Mouse (Mus musculus): ENCODE results near the gene Cers5. TPM values are rescaled to one million over a fixed set of nuclear protein-coding genes. Genes with fewer than 3 reads are reported as not detected.

Cers5 gene
- polyA plus RNA-seq, 1 experiment, result 23.4 TPM

- TF ChIP-seq POLR2A (IDR thresholded peaks at IDR 0.05; ENCODE audit: control insufficient read depth, low read depth, low read length), result no peak
- no peak for TF ChIP-seq CTCF (IDR thresholded peaks at IDR 0.05; ENCODE audit: control insufficient read depth, insufficient read depth, insufficient replicate concordance, low read depth, low read length)
- Histone ChIP-seq H3K27ac (ENCODE audit: control insufficient read depth, insufficient read depth, low read depth, low read length) (no peak overlapping the region), H3K4me1 (ENCODE audit: control insufficient read depth, insufficient read depth, low read length) (no peaks in the 10 kb centered on the region), H3K36me3 (ENCODE audit: control insufficient read depth, insufficient read depth, low read length) (no peaks in the 10 kb centered on the region), H3K4me3 (ENCODE audit: control insufficient read depth, low read depth, low read length) (no peak overlapping the region), H3K27me3 (ENCODE audit: control insufficient read depth, insufficient read depth, low read length) (no peaks in the 10 kb centered on the region)
Observed at GRCm38 (mm10) chr15:99799706-99800105, 27.0 kb upstream of the Cers5 start.

GRCm38 (mm10) chr15:99797898-99798297, 25.2 kb upstream of the Cers5 start:
- Histone ChIP-seq H3K27me3 (ENCODE audit: control insufficient read depth, insufficient read depth, low read length) (no peaks in the 10 kb centered on the region), H3K4me3 (ENCODE audit: control insufficient read depth, low read depth, low read length) (no peak overlapping the region), H3K36me3 (ENCODE audit: control insufficient read depth, insufficient read depth, low read length) (no peaks in the 10 kb centered on the region), H3K4me1 (ENCODE audit: control insufficient read depth, insufficient read depth, low read length) (no peaks in the 10 kb centered on the region), H3K27ac (ENCODE audit: control insufficient read depth, insufficient read depth, low read depth, low read length) (no peak overlapping the region)
- TF ChIP-seq POLR2A (IDR thresholded peaks at IDR 0.05; ENCODE audit: control insufficient read depth, low read depth, low read length) (no peak), CTCF (IDR thresholded peaks at IDR 0.05; ENCODE audit: control insufficient read depth, insufficient read depth, insufficient replicate concordance, low read depth, low read length) (no peak)

DNA sequence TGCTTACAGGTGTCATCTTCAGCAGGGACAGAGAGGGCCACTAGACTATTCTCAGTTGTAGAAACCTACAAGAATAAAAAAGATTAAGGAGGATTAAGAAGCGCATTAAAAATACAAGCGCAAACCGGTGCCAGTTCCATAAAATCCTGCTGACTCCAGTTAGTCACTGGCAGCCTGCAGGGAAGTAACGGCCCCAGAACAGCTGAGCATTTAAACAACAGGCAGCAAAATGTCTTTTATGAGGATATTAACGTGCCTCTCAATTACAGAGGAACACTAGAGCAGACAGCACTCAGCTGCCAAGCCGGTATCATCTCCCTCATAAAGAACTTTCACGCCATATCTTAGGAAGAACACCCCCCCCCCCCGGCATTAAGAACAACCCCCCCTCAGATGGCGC, 24.1 kb upstream of the Cers5 start:
- no peaks in the 10 kb centered on the region for H3K27me3 ChIP-seq (ENCODE audit: control insufficient read depth, insufficient read depth, low read length)
- no peaks in the 10 kb centered on the region for H3K36me3 ChIP-seq (ENCODE audit: control insufficient read depth, insufficient read depth, low read length)
- TF ChIP-seq CTCF (IDR thresholded peaks at IDR 0.05; ENCODE audit: control insufficient read depth, insufficient read depth, insufficient replicate concordance, low read depth, low read length) (no peak), POLR2A (IDR thresholded peaks at IDR 0.05; ENCODE audit: control insufficient read depth, low read depth, low read length) (no peak)
- no peak overlapping the region for H3K4me3 ChIP-seq (ENCODE audit: control insufficient read depth, low read depth, low read length)
- H3K27ac ChIP-seq (ENCODE audit: control insufficient read depth, insufficient read depth, low read depth, low read length), result no peak overlapping the region
- H3K4me1 ChIP-seq (ENCODE audit: control insufficient read depth, insufficient read depth, low read length), result no peaks in the 10 kb centered on the region

GRCm38 (mm10) chr15:99796066-99796465, 23.4 kb upstream of the Cers5 start:
- Histone ChIP-seq H3K27ac (ENCODE audit: control insufficient read depth, insufficient read depth, low read depth, low read length) (no peak overlapping the region), H3K36me3 (ENCODE audit: control insufficient read depth, insufficient read depth, low read length) (no peaks in the 10 kb centered on the region), H3K4me3 (ENCODE audit: control insufficient read depth, low read depth, low read length) (no peak overlapping the region), H3K27me3 (ENCODE audit: control insufficient read depth, insufficient read depth, low read length) (no peaks in the 10 kb centered on the region), H3K4me1 (ENCODE audit: control insufficient read depth, insufficient read depth, low read length) (no peaks in the 10 kb centered on the region)
- TF ChIP-seq POLR2A (IDR thresholded peaks at IDR 0.05; ENCODE audit: control insufficient read depth, low read depth, low read length) (no peak), CTCF (IDR thresholded peaks at IDR 0.05; ENCODE audit: control insufficient read depth, insufficient read depth, insufficient replicate concordance, low read depth, low read length) (no peak)

DNA sequence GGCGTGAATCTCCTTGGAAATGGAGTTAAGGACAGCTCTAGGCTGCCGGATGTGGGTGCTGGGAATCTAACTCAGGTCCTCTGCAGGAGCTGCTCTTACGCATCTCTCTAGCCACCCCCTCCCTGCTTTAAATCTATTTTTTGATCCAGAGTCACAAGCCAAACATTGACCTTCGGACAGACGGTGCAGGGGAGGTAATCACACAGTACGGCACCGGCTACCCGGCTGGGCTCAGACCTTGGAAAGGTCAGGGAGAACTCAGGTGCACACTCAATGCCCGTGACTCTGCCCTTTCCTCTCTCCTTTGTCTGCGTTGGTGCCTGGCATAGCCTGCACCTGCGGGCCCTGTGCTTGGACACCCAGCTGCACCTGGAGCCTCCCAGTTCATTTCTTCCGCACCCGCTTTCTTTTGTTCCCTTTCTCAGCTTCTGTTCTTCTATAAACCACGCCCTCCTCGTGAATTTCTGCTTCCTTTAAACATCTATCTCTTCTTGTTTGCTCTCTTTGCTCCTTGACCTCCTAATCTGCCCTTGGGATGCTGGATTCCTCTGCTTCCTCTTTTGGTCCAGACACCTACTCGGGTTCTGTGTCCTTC, 19.6 kb upstream of the Cers5 start:
- Histone ChIP-seq H3K36me3 (ENCODE audit: control insufficient read depth, insufficient read depth, low read length) (no peaks in the 10 kb centered on the region), H3K27me3 (ENCODE audit: control insufficient read depth, insufficient read depth, low read length) (no peaks in the 10 kb centered on the region), H3K4me3 (ENCODE audit: control insufficient read depth, low read depth, low read length) (no peak overlapping the region), H3K4me1 (ENCODE audit: control insufficient read depth, insufficient read depth, low read length) (no peaks in the 10 kb centered on the region), H3K27ac (ENCODE audit: control insufficient read depth, insufficient read depth, low read depth, low read length) (no peak overlapping the region)
- no peak for TF ChIP-seq POLR2A (IDR thresholded peaks at IDR 0.05; ENCODE audit: control insufficient read depth, low read depth, low read length)
- TF ChIP-seq CTCF (IDR thresholded peaks at IDR 0.05; ENCODE audit: control insufficient read depth, insufficient read depth, insufficient replicate concordance, low read depth, low read length), result no peak

GRCm38 (mm10) chr15:99791003-99791402, 18.3 kb upstream of the Cers5 start:
- Histone ChIP-seq H3K27ac (ENCODE audit: control insufficient read depth, insufficient read depth, low read depth, low read length) (no peak overlapping the region), H3K36me3 (ENCODE audit: control insufficient read depth, insufficient read depth, low read length) (no peaks in the 10 kb centered on the region), H3K4me3 (ENCODE audit: control insufficient read depth, low read depth, low read length) (no peak overlapping the region), H3K4me1 (ENCODE audit: control insufficient read depth, insufficient read depth, low read length) (no peaks in the 10 kb centered on the region), H3K27me3 (ENCODE audit: control insufficient read depth, insufficient read depth, low read length) (no peaks in the 10 kb centered on the region)
- no peak for TF ChIP-seq POLR2A (IDR thresholded peaks at IDR 0.05; ENCODE audit: control insufficient read depth, low read depth, low read length)

- no peaks in the 10 kb centered on the region for H3K36me3 ChIP-seq (ENCODE audit: control insufficient read depth, insufficient read depth, low read length)
- H3K4me1 ChIP-seq (ENCODE audit: control insufficient read depth, insufficient read depth, low read length), result no peaks in the 10 kb centered on the region
- no peak for TF ChIP-seq CTCF (IDR thresholded peaks at IDR 0.05; ENCODE audit: control insufficient read depth, insufficient read depth, insufficient replicate concordance, low read depth, low read length)
- no peak for TF ChIP-seq POLR2A (IDR thresholded peaks at IDR 0.05; ENCODE audit: control insufficient read depth, low read depth, low read length)
- H3K27me3 ChIP-seq (ENCODE audit: control insufficient read depth, insufficient read depth, low read length), result no peaks in the 10 kb centered on the region
- H3K4me3 ChIP-seq (ENCODE audit: control insufficient read depth, low read depth, low read length), result no peak overlapping the region
- no peak overlapping the region for H3K27ac ChIP-seq (ENCODE audit: control insufficient read depth, insufficient read depth, low read depth, low read length)
Observed at GRCm38 (mm10) chr15:99790464-99790863, 17.8 kb upstream of the Cers5 start.

GRCm38 (mm10) chr15:99787625-99788120, 15.0 kb upstream of the Cers5 start:
- Histone ChIP-seq H3K4me1 (ENCODE audit: control insufficient read depth, insufficient read depth, low read length) (no peaks in the 10 kb centered on the region), H3K27ac (ENCODE audit: control insufficient read depth, insufficient read depth, low read depth, low read length) (no peak overlapping the region), H3K4me3 (ENCODE audit: control insufficient read depth, low read depth, low read length) (no peak overlapping the region), H3K27me3 (ENCODE audit: control insufficient read depth, insufficient read depth, low read length) (no peaks in the 10 kb centered on the region), H3K36me3 (ENCODE audit: control insufficient read depth, insufficient read depth, low read length) (no peaks in the 10 kb centered on the region)
- TF ChIP-seq POLR2A (IDR thresholded peaks at IDR 0.05; ENCODE audit: control insufficient read depth, low read depth, low read length), result no peak
- no peak for TF ChIP-seq CTCF (IDR thresholded peaks at IDR 0.05; ENCODE audit: control insufficient read depth, insufficient read depth, insufficient replicate concordance, low read depth, low read length)
